Mouse (Mus musculus) embryo, embryonic 11 days (tissue): Measurements from ENCODE around the gene Olfr373.
"Not testable (repeated sequence)": the region's sequence is repeated elsewhere in the genome, so short reads cannot be mapped to it uniquely, and the experiment has no call there.

ENCODE experiments used
- DNase-seq: peaks from one replicate; pipeline ENCODE4 v3.0.0-alpha.2; 2015

The Olfr373 gene

GRCm38 (mm10) chr8:72082877-72083276 is at the start of gene Olfr373:
TSS of gene Olfr373 (plus strand) at chr8:72083177.
- not testable (repeated sequence) for DNase-seq

GRCm38 (mm10) chr8:72040918-72041317 is 42.1 kb upstream of the Olfr373 start, which contains the start of gene Olfr372:
TSS of gene Olfr372 (plus strand) at chr8:72041218.
- not testable (repeated sequence) for DNase-seq

GRCm38 (mm10) chr8:72042493-72042892 is 40.5 kb upstream of the Olfr373 start:
- DNase-seq: no peak

DNA sequence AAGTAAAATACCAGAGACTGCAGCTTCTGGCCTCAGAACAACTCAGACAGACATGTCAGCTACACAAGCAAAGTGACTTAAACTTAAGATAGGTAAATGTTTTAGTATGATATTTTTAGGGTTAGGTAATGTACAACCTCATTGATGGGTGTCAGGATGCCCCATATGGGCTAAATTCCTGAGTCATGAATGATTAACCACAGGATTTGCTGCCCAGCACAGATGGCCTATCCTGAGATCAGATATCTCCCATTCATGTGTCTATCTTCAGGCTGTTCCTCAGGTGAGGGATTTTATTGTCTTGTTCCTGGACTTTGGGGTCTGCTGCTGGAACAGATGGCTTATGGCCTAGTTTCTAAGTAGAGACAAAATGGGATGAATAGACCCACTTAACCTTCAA is 28.3 kb upstream of the Olfr373 start:
- DNase-seq: not testable (repeated sequence)

DNA sequence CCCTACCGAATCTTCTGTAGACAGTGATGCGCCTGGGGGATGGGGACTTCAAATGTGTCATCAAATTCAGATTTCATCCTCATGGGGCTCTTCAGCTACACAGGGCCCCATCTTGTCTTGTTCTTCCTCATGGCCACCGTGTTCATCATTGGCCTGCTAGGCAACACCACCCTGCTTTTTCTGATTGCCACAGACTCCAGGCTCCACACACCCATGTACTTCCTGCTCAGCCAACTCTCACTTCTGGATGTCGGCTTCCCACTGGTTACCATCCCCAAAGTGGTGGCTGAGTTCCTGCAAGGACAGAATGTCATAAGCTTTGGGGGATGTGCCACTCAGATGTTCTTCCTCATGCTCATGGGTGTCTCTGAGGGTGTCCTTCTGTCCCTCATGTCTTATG is 25.3 kb upstream of the Olfr373 start:
- DNase-seq: not testable (repeated sequence)

DNA sequence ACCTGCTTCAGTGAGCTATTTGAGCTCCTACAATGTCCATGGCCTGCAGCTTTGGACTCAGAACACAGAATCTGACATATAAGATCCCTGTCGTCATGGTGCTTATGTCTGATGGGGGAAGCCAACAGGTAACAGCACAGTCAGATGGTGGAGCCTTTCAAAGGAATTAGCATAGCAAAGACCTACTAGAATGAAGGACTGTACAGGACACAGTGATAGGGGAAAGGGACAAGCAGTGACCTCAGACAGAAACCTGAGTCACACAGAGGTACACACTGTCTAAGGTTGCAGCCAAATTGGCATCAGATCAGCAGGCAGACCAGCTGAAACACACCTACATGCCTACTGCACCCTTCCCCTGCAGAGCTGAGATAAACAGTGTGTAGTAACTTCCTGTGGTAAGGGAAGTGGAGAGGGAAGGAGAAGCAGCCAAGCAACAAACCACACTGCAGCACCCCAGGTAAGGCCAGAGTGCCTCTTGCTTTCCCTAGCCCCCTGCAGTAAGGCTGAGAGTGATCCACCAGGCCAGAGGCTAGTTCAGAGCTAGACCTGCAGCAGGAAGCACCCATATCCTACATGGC is 16.1 kb upstream of the Olfr373 start:
- DNase-seq: not testable (repeated sequence)

DNA sequence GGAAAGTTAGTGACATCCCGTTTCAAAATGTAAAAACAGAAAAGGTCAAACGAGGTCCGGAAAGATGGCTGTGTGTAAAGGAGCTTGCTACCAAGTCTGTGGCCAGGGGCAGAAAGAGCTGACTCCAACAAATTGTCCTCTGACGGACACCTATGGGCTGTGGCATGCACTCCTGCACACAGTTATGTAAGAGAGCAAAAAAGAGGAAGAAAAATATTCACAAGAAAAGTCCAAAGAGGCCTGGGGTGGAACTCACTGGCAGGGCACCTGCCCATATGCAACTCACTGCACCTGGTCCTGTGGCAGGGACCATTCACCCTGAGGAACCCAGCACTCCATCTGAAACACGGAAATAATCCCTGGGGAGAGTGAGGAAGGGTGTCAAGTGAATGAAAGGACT is 1.8 kb downstream of the Olfr373 start:
- no peak for DNase-seq

DNA sequence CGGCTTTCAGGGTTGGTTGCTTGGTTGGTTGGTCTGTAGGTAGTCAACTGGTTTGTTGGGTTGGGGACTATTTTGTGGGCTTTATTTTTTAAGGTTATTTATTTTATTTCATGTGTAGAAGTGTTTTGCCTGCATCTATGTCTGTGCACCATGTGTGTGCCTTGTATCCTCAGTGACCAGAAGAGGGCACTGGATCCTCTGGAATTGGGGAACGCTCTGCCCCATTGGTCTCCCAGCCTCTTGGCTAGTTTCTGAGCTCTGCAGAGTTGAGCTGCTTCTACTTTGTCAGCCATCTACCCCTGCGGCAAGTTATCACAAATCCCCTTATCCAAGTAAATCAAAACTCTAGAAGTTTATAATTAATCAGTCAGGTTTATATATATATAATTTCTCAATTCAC is 4.6 kb downstream of the Olfr373 start:
- peak; percentile 7 for DNase-seq

GRCm38 (mm10) chr8:72096721-72097120 is 13.7 kb downstream of the Olfr373 start:
- not testable (repeated sequence) for DNase-seq

DNA sequence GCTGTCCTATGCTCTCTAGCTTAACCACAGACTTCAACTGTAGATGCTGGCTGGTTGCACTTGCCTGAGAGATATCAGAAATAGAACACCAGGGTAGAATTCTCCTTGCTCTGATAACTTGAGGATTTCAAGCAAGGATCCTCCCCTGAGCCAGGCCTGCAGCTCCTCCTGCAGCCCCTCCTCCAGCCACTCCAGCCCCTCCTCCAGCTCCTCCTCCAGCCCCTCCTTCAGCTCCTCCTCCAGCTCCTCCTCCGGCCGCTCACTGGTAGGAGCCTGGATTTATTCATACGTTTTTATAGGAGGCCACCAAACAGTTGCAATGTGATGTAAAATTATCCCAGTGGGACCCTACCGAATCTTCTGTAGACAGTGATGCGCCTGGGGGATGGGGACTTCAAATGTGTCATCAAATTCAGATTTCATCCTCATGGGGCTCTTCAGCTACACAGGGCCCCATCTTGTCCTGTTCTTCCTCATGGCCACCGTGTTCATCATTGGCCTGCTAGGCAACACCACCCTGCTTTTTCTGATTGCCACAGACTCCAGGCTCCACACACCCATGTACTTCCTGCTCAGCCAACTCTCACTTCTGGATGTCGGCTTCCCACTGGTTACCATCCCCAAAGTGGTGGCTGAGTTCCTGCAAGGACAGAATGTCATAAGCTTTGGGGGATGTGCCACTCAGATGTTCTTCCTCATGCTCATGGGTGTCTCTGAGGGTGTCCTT is 16.6 kb downstream of the Olfr373 start:
- not testable (repeated sequence) for DNase-seq

DNA sequence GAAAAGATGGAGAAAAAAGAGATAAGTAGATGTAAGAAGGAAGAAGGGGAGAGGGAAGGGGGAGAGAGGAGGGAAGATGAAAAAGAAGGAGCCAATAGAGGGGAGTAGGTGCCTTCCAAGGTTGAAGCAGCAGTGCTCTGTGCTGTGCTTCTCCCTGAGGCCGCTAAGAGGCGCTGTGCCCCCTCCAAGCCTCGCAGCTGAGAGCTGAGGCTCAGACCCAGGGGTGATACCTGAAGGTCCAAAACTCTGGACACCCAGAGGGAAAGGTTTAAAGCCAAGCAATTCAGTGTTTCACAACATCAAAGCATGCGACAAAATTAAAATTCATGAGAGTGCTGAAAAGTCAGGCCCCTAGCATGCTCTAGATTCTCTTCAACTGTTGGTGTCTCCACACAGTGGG is 22.2 kb downstream of the Olfr373 start:
- peak; percentile 10 for DNase-seq

GRCm38 (mm10) chr8:72106740-72107139 is 23.8 kb downstream of the Olfr373 start, which contains the start of gene Olfr374:
TSS of gene Olfr374 (plus strand) at chr8:72107040.
- DNase-seq: no peak

GRCm38 (mm10) chr8:72110876-72111275 is 27.9 kb downstream of the Olfr373 start:
- DNase-seq: no peak

DNA sequence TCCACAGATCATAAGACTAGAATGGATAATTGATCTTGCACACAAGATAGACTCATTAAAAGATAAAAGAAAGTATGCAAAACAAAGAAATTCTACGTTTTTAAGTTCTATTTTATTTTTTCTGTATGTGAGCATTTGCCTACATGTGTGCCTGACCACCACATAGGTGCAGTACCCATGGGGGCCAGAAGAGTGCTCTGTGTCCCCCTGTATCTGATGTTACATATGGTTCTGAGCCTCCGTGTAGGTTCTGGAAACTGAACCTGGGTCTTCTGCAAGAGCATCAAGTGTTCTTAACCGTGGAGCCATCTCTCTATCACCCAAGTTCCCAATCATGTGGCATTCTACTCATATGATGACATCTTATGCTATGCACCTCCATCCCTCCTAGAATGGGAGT is 29.5 kb downstream of the Olfr373 start:
- DNase-seq: no peak

GRCm38 (mm10) chr8:72115202-72115601 is 32.2 kb downstream of the Olfr373 start:
- DNase-seq: no peak

- no peak for DNase-seq
These were observed 35.6 kb downstream of the Olfr373 start for GRCm38 (mm10) chr8:72118616-72119015.

- DNase-seq: not testable (repeated sequence)
These were observed 38.5 kb downstream of the Olfr373 start for GRCm38 (mm10) chr8:72121486-72121885.

- peak; percentile 50 for DNase-seq
These were observed 39.0 kb downstream of the Olfr373 start for GRCm38 (mm10) chr8:72121997-72122396.

GRCm38 (mm10) chr8:72127834-72128233 is 44.9 kb downstream of the Olfr373 start:
- DNase-seq: no peak

DNA sequence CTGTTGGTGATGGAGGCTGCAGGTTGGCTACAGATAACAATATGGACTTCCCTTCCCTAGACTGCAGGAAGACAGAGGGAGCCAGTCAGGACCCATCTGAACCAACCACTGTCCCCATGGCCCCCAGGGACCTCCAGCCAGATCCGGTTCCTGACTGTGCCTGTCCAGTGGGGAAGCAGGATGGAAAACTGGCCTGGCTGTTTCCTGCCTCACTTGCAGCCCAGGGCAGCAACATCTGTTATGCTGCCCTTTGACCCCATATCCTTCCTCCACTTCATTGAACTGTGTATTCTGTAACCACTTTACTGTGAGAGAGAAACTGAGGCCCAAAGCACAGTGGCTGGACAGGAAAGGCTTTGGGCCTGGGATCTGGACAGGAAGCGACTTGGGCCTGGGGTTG is 48.3 kb downstream of the Olfr373 start:
- DNase-seq: peak; percentile 38

DNA sequence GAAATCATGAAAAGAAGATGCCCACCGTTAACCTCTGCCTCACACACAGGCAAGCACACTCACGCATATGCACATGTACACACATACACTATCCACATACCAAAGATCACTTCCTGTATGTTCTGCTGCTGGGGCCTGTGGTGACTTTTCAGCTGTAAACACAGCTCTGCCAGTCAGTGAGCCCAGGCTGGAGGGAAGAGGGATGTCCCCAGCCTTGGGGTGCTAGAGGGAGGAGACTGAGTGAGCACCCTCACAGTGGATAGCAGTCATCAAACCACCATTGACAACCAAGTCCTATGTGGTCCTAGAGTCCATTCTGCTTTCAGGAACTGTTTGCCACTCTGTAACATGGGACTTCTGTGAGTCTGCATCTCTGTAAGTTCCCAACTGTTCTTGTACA is 48.9 kb downstream of the Olfr373 start:
- no peak for DNase-seq

DNA sequence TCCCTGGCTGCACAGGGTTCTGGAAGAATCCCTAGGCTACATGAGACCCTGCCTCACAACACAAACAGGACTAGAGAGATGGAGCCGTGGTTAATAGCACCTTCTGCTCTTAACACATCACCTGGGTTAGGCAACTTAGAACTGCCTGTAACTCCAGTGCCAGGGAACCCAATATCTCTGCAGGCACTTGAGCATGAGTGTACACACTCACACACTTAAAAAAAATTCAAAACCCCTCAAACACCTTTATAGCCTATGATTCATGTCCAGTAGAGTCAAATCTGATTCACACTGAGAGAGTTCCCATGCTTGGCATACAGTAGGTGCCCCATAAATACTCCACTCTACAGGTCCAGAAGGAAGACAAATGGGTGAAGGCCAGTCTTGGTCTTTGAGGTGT is 49.4 kb downstream of the Olfr373 start:
- DNase-seq: no peak

DNA sequence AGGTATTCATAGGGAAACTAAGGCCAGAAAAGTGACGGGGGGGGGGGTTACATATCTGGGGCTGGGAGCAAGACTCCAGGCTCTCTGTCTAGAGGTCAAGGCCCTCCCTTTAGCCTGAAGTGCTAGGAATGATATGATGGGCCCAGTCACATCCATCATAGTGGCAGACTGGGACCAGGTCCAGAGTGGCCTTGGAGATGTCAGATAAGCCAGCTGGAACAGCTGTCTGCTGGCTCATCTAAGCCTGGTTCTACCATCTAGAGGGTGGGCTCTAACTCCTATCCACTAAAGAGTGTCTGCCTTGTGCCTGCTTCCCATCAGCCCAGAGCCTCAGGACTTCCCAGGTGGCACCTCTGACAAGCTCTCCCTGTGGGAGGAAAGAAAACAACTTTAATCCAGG is 49.9 kb downstream of the Olfr373 start:
- no peak for DNase-seq

DNA sequence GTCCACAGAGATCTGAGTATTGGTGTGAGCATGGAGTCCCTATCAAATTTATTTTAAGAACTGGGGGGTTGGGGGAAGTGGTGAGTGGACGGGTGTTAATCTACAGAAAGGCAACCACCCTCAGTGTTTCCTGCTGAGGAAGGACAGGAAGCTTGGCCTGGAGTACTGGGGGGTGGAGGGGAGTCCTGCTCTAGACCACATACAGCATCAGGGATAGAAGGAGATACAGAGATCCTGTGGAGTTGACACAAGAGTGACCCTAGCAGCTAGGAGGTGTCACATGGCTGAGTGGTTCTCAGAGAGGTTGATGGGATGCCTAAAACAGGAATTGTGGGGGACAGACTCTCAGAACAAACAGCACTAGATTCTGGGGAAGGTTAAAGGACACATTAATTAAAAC is 50.5 kb downstream of the Olfr373 start:
- no peak for DNase-seq
